Mouse (Mus musculus) gastrocnemius, postnatal 36 days (tissue): ENCODE measurements at regions not wholly inside any gene's neighbourhood (a gene's known extent, or its start where the extent isn't known, plus 50 kb on each side); places are given as distances from the start of the nearest gene placed in this dataset.
"Not testable (repeated sequence)": the region's sequence is repeated elsewhere in the genome, so short reads cannot be mapped to it uniquely, and the experiment has no call there.

ENCODE experiments used
- DNase-seq, 2 experiments: peaks; one replicate each; pipeline ENCODE4 v3.0.0; 2022
- intact Hi-C: fragments of 180-260 bp; cut with DNase I; formaldehyde crosslinking; loops from one replicate; pipeline ENCODE4 v1.15.1; 2025

DNA sequence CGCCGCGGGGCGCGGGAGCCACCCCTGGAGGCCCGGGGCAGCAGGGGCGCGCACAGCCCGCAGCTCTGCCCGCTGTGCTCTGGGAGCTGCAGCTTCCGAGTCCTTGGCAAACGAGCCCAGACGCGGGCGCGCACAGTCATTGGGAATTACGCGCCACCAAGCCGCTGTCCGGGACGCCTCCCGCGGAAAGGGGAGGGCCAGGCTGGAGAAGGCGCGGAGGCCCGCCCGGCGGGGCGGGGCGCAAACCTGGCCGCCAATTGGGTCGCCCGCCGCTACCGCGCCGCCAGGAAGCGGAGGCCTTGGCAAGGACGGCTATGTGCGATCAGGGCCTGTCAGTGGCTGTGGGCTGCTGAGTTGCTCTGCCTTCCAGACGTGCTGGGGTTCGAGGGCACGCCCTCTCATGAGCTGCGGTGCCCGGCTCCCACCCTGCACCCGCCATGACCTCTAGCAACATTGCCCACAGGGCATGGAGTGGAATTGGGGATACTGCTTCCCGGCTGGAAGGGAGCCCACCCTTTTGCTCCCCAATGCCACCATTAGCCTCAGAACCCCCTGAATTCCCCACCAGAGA, 739.1 kb upstream of the Ywhaq start:
- DNase-seq, result peak; percentile 2 to 11
- intact Hi-C loops, result not testable (repeated sequence)

DNA sequence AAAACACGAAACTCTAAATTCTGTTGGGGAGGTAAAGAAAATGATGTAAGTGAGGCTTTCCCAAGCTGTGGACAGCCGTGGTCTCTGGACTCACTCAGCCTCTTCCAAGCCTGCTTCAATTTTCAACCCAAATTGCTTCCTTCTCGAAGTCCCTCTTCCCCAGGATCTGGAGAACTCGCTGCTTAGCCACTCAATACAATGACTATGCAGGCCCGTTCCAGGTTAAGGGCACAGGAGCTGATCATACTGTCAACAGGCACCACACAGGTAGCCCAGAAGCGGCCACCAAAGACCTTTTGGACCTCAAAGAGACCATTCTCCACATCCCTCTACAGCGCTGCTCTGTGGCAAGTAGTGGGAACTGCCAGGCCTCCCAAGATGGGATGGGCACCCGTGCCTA, 737.9 kb upstream of the Ywhaq start:
- DNase-seq, intact Hi-C loops: not testable (repeated sequence)
